Mouse (Mus musculus): ENCODE measurements around the gene Myo19.

- TF ChIP-seq CTCF (IDR thresholded peaks at IDR 0.05; ENCODE audit: low read depth) (no peak), EP300 (IDR thresholded peaks at IDR 0.05; ENCODE audit: low read depth) (no peak)
Measured at GRCm38 (mm10) chr11:84943948-84944347, 64.0 kb downstream of the Myo19 start.
